Mouse (Mus musculus): ENCODE data around the gene Ccdc187. TPM values are rescaled to one million over a fixed set of nuclear protein-coding genes. Genes with fewer than 3 reads are reported as not detected.
A peak's percentile ranks its signal among the peaks of the same experiment; 100 is the strongest.

Ccdc187 gene
- polyA plus RNA-seq, 2 experiments from 2014 or later: not detected

DNA sequence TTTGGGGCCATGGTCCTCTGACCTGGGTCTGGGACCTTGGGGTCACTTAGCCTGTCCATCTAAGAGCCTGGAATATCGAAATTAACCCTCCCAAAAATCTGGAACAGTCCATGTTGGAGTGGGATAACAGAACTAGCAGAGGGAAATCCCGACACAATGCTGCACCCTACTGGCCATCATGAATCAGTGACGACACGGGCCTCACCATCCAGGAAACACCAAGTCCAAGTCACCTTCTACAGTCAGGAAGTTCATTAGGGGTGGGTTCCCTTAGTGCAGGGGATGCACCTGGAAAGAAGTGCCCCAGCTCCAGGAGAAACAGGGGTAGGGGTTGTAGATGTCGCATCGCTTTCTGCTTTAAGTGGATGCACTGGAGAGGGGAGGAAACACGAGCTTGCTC, 20.7 kb downstream of the Ccdc187 start:
- ATAC-seq: no peak

DNA sequence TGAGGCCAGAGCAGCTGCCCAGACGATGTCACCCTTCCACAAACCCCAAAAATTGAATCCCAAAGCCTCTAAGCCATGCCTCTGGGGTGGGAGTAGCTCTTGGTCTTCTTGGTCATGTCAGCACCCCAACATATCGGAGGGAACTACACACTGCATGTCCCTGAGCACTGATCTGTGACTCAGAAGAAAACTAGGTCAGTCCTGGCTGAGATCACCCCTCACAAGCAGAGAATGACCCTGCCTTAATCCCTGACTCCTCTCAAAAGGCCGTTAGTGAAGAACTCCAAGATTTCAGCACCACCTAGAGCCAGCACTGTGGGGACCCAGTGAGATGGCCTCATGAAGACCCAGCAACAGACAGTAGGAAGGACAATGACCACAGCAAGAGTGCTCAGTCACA, 26.1 kb downstream of the Ccdc187 start:
- no peak for ATAC-seq

DNA sequence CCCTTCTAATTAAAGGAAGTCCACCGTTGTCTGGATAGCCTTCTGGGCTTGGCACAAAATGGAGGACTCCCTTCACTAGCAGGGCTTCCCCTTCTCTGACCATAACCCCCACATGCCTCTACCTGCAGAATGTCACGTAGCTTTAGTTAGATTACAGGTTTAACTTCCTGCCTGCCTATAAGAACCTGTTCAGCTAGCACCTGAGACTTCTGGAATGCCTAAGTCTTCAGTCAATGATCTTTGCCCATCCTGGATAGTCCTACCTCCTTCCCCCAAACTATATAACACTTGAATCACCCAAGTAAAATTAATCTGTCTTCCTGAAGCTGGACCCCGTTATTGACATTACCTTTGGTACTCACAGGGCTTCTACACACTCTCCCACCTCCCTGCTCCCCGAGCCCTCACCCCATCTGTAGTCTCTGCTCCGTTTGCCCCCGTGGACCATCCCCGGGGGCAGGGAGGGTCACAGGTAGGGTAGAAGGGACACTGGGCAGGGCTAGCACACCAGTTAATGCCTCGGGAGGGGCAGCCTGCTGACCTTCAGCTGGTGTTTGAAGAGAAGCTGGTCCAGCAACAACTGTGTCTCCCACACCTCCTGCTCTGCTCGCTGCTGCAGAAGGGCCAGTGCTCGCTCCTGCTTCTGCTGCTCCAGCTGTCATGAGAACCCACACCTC, 28.2 kb downstream of the Ccdc187 start:
- ATAC-seq: no peak

DNA sequence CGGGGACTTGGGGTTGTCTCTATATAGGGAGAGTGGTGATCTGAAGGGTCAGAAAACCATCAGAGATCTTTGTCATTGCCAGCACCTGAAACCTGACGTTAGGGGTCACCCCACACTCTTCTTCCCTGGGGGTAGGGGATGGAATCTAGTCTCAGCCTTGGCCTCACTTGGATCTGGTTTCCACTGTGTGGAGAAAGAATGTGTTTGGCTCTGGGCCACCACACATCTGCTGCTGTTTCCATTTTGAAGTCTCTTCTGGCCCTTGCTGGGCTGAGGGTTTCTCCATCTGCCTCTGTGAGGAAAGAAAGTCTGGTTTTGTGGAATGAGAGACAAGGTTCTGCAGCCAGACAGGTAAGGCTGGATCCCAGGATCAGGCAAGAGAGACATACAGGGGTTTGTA, 29.3 kb downstream of the Ccdc187 start:
- ATAC-seq: no peak

DNA sequence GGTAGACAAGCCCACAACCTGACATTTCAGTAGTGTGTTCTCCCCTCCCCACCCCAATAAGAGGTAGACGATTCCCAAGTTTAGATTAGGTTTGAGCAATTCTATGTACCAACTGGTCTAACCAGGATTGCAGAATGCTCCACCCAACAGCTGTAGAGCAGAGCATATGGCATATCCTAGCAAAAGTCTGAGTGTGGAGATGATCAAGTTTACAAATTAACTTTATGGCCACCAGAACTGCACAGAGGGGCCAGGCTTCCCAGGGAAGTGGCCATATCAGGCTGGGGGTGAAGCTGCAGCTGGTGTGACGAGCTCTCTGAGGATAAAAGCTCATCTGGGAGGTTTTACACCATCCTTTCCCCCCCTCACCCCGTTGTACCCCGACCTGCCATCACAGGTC, 29.7 kb downstream of the Ccdc187 start:
- ATAC-seq: no peak

DNA sequence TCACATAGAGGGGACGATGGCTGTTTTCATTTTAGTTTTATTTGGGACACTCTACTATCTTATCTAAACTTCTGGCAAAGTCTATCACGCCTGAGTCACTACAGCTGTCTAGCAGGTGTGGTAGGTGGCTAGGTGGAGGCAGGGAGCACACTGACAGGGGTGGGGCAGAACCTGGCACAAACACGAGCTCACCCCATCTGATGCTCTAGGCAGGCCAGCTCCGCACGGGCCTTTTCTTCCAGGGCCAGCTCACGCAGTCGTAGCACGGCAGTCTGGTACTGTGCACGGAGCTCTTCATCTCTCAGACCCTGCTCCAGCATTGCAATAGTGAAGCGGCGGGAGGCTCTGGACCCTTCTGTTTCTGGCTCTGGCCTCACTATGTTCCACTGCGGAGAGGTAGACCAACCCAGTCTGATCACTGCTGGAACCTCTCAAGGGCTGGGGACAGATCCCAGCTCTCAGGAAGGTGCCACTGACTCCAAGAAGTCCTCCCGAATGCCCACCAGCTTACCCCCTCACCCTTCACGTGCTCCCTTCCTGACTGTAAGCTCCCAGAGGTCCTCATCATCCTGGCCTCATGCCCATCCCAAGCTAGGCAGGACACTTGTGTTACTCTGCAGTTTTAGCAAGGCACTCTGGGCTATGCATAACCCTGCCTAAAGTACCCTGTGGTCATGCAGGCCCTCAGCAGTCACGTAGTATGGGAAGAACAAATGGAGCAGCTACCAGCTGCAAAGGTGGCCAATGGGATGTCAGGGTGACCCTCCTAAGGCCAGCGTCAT, 36.9 kb downstream of the Ccdc187 start:
- no peak for ATAC-seq

DNA sequence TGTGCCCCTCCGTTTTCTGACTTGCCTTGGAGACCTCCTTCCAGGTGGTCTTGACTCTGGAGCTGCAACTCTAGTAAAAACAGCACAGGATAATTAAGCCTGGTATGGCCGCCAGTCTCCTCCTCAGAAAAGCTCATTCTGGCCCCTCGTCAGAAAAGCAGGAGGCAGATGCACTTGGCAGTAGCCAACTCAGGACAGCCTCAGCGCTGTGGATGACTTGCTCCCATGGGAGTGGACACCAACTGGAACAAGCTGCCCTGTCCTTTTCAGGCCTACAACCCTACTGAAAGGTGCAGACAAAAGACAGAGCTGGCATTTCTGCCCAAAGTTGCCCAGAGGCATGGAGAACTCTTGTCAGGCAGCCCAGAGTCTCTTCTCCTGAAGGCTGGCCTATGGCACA, 39.5 kb downstream of the Ccdc187 start:
- no peak for ATAC-seq

DNA sequence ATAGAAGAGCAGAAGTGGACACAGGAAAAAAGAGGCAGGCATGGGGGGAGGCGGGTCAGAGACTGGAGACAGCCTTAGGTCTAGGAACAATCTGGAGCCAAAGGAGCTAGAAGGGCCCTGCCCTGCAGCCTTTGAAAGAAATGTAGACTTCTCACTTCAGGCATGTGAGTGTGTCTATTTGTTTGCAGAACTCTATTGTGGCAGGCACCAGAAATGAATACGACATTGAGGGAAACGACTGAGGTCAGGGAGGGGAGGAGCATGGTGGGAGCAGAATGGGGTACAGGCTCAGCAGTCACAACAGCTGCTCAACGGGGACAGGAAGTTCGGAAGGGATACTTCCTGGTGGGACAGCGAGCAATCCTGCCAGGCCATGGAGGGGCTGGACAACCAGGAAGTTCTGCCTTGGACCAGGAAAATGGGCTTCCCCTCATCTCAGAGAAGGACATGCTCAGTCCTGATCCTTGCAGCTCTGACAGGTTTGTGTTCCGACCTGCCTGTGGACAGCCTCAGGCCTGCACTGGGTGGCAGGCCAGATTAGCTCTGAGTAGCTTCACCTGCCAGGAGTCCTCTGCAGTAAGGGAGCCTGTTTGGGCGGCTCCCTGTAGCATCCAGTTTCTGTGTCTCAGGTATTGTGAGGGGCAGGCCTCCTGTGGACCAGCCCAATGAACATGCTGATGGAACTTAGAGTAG, 41.7 kb downstream of the Ccdc187 start:
- ATAC-seq: no peak

DNA sequence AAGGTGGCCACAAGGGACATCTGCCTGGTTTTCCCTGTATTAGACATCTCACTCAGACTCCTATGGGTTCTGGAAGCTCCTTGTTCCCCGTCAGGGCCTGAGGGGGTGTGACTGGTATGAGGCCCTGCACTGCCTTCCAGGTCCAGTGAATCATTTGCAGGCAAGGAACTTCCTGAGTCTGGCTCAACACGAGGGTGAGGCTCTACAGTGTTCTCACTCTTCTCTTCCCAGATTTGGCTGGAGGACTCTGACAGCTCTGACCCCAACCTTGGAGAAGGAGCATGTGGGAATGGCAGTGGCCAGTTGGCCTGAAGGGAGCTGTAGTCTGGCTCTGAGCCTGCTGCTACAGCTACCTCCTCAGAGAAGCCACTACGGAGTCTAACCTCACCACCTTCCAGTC, 46.8 kb downstream of the Ccdc187 start:
- no peak for ATAC-seq

DNA sequence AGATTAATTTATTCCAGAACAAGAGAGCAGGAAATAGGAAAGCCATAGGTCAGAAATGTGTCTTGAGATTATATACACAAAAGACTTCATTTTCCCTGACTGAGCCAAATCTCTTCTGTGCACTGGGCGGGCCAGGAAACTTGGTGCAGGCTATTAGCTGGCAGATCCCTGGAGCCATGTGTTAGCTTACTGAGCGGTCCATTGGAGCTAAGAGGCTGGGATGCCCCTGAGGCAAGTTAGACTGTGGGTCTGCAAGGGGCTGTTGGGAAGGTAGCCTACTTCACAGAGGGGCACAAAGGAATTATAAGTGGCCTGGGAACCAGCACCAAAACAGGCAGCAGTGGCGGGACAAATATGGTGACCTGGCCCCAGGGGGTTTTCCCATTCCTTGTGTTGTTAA, 53.5 kb downstream of the Ccdc187 start:
- ATAC-seq: no peak

DNA sequence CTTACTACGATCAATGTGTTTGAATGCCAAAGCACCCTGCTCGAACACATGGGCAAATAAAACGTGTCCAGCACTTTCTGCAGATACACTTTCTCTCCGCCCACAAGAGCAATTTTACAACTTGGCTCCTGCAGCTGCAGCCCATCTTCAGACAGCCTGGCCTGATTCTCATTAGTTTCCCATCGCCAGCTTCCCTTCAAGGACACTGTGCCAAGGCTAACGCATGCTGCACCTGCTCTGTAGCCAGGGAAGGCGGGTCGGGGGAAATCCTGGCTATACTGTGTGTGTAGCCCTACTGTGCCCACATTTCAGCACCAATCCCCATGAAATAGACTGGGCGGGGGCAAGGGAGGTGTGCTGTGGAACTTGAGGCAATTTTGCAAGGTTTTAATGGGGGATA, 54.0 kb downstream of the Ccdc187 start:
- ATAC-seq: no peak

DNA sequence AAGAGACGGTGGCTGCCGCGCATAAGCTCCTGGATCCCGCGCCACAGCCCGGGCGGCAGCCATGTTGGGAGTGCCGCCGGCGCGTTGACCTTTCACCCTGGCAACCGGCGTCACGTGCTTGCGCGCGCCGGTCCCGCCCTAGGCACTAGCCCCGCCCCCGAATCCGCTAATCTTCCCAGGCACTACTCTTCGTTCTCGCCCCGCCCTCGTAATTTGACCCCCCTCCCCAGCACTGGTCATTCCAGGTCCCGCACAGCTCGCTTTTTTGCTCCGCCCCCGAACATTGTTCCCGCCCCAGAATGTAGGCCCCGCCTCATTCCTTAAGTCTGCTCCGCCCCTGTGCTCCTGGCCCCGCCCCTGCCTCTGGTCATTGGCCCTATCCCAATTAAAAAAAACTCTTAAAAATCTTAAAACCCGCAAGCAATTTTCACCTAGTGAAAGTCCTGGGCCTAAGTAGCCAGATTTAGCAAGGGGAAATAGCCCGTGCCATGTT, 57.0 kb downstream of the Ccdc187 start, which contains the start of gene Qsox2:
TSS of gene Qsox2 (minus strand) at position 236 of the 493 bp plus-strand sequence.
- peak; percentile 65 for ATAC-seq

DNA sequence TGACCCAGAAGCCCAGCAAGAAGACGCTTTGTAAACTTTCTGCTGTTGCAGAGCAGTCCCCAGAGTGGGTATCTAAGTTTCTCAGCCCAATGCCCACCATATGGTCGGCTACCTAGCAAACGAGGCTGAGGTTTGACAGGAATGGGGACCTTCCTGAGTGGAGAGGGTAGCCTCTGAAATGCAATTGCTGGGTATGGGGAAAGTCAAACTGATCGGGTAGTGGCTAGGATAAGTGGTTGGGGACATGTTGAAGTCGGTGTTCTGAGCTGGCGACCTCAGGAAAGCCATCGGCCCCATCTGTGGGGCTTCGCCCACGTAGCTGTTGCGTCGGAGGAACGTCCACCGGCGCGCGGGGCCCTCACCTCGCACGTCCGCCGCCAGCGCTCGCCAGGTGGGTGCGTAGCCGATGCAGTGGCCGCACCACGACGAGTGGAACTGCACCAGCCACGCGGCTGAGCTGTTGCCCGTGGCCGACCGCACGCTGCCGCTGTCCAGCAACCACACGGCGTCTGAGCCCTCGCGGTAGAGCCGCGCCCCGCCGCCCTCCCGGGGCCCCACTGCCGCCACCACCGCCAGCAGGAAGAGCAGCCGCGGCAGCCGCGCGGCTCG, 57.6 kb downstream of the Ccdc187 start:
- ATAC-seq: peak; percentile 49

DNA sequence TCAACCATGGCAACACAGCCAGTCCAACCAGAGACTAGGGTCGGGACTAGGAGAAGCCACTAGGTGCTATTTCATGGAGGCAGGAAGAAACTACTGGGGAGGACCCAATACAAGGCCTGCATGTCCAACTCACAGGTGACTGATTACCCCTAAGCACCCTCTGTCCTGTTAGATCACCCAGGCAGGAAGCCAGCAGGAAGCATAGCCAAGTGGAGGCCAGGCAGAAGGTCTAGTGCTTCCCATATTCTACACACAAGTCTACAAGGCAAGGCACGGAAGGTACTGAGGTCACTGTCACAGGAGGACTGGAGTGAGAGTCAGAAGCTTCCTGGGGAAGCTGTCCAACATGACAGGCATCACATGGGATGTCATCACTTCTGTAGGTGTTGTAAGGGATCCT, 59.6 kb downstream of the Ccdc187 start:
- ATAC-seq: no peak

DNA sequence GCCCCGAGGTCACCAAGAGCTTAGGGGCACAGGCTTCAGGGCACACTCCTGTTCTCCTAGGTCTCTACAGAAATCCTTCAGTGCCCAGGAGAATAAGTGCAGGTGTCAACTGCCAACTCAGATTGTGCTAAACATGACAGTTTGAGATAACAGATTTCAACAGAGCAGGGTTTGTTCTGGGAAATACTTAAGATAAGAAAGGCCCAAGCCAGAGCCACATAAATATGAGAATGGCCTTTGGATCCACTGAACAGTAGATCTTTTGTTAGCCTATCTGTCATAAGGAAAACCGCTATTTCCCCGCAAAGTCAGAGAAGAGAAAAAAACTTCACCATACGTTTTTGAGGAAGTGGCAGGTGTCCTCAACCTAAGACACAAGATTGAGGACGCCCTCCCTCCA, 60.1 kb downstream of the Ccdc187 start:
- no peak for ATAC-seq

DNA sequence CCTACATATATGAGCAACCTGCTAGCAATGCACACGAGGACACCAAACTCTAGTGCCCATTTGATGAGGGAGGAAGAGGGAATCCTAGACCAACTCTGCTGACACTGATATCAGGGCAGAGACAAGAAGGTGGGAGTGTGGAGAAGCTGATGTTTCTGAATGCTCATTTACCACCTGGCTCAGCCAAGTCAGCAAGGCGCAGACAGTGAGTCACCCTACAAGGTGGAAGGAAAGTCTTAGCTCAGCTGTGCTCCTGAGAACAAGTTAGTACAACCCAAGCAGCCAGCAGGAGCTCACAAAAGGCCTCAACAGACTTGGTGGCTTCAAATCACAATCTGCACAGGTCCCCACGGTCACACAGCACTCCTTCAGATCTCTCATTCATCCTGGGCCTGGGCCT, 63.0 kb downstream of the Ccdc187 start:
- ATAC-seq: no peak

DNA sequence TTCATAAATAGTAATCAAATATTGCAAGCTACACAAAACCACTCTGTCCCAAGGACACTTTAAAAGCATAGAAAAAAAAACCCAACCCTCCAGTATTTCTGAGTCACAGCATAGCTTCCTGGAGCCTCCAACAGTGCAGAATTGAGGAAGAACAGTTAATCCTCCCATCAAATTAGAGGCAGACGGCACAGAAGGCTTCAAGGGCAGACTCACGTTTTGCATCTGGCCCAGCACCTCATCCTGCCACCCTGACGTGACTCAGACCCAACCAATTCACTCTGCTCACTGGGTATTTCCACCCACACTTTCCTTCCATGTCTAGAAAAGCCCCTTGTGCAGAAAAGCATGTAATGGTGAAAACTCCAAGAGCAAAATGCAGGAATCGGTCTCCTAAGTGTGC, 64.1 kb downstream of the Ccdc187 start:
- ATAC-seq: no peak

DNA sequence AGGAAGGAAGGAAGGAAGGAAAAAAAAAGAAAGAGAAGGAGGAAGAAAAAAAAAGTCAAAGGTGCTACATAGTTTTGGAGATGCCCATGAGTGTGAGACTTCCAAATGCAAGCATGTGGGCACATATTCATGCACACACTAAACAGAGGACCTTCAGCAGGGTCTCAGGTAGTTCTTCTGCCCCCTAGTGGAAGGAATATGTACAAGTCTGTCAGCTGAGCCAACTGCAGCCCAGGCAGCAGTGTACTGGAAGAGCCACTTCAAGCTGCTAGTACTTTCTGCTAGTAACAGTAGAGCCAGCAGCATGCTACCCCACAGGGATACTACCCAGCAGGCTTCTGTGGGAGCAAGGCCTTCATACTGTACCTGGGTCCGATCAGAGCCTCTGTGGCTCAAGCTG, 66.6 kb downstream of the Ccdc187 start:
- ATAC-seq: peak; percentile 32

DNA sequence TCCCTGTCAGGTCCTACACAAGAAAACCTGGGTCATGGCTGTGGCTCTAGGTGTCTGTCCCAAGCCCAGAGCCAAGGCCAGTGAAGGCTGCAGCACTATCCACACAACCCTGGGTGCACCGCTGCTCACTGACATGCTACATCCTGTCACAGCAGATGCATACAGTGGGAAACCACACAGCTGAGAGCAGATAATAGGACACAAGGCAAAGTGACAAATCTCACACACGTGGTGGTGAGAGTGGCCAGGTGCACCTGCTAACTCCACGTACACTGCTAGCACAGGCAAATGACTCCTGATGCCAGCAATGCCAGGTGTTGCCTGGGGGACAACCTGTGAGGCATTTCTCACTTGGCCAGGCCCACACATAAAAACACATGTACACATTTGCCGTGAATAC, 69.1 kb downstream of the Ccdc187 start:
- ATAC-seq: no peak

DNA sequence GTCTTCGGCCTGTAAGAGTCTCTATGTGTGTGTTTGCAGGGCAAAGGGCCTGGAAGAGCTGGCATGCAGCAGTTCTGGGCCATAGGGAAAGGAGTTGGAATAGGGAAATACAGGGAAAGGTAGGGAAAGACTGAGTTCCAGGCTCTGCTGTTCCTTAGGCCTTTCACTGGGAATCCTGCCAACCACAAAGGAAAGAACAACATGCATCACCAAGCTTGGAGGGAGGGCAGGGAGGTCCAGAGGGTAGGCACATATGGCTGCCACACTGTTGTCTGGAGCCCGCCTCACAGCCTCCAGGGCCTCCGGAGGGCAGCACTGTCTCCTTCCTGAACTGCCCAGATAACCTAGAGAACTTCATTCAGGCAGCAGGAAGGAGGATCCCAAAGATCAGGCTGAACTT, 70.4 kb downstream of the Ccdc187 start:
- no peak for ATAC-seq

DNA sequence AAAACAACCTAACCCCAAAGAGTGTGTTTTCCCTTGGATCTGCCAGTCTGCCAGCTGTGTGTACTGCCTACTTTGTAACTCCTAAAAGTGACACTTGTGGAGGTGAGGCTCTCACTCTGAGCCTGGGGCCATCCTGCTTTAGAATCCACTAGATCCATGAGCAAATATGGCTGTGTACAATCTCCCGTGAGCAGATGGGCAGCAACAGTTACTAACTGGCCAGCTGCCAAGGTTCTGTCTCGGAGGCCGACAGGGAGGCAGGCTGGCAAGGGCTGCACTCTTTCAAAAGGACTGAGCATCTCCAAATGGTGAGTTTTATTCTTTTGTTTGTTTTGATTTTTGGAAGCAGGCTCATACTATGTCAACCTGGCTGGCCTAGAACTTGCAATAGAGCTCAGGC, 79.8 kb downstream of the Ccdc187 start:
- no peak for ATAC-seq

DNA sequence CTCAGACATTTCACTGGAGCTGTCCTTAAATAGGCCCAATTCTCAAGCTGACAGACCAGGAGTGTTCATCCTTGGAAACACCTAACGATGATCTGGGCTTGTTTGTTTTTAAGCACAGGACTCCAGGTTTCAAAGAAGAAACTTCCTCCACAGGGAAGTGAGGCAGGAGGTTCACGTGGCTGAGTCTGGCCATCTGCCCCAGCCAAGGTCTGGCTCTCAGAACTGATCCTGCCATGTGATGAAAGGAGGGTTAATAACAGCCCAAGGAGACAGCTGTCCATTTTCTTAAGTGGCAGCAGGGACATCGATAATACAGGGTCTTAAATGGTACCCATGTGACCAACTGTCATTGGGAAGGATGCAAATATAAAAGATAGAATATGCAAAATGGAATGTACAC, 84.8 kb downstream of the Ccdc187 start:
- ATAC-seq: no peak

DNA sequence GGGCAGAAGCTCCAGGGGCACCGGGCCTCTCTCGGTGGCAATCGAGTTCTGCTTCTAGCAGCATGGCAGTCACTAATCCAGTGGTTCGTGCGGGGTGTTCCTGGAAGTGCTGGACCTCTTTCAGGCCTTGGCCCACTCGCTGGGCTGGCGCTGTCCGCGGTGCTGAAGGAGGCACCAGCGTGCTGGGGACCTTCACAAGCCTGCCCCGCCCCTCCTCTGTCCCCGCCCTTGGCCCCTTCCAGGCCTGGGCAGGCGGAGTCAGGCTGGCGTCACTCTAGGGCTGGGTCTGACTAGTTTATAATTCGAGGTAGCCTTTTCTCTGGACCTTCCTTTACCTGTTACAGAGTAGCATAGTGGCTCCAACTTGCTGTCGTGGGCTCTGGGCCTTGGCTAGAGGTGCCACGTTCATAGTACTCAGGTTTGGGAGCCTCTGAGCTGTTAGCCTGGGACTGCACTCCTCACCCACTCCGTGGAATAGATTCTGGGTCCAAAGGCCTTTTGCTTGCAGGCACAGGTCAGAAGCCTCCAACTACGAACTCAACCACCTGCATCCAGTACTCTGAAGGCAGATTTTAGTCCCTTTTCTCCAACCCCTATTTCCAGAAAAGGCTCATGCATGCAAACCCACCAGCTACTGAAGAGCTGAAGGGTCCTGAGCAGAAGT, 86.1 kb downstream of the Ccdc187 start, which contains the start of gene Lhx3:
TSS of gene Lhx3 (minus strand) at position 164 of the 664 bp plus-strand sequence.
- ATAC-seq: no peak
